Mouse (Mus musculus): Measurements from ENCODE around the gene 4930519G04Rik. TPM values are rescaled to one million over a fixed set of nuclear protein-coding genes. Genes with fewer than 3 reads are reported as not detected.

4930519G04Rik gene
- polyA plus RNA-seq (2014; fragmentation: Illumina TruSeq; extraction: RNeasy Lipid Tissue Mini Kit (QIAGEN cat#74804); ENCODE audit: low read depth, low replicate concordance): not detected

GRCm38 (mm10) chr5:114853364-114853763 lies at the start of gene 4930519G04Rik:
Gene 4930519G04Rik (plus strand): TSS chr5:114853664.

DNA sequence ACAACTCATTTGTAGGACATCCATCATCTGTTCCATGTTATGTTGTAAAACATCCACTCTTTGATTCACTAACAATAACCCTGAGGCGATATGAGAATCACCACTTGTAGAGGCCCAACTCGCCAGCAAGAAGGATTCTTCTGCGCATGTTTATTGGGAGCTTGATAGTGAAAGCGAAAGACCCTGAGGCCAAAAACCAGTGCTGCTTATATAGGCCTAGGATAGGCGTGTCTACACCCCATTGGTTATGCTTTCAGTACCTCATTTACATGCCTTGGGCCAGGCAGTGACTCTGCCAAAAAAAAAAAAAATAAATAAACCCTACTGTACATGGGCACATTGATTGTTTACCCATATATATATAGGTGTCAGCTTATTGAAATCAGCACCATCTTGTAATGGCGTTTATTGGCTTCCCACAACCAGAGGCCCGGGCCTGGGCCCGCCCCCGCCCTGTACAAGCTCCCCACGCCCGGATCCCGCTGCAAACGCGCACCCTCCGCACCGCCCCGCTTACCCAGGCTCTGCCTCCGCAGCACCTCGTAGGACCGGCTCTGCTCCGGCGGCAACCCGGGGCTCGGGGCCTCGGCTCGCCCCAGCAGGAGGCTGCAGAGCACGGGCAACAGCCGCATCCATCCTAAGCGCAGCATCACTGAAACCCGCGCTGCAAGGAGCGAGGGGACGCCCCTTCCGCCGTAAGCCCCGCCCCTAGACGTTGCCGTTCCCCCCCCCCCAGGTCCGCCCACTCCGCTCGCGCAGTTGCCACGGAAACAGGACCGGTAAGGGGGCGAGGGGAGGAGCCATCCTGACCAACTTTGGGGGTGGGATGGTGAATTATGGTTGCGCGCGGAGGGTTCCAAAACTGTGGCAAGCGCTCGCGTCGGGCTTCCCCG lies 30.4 kb upstream of the 4930519G04Rik start, which contains the start of gene 1500011B03Rik:
1500011B03Rik (minus strand) TSS at position 673 of the 893 bp plus-strand sequence.

DNA sequence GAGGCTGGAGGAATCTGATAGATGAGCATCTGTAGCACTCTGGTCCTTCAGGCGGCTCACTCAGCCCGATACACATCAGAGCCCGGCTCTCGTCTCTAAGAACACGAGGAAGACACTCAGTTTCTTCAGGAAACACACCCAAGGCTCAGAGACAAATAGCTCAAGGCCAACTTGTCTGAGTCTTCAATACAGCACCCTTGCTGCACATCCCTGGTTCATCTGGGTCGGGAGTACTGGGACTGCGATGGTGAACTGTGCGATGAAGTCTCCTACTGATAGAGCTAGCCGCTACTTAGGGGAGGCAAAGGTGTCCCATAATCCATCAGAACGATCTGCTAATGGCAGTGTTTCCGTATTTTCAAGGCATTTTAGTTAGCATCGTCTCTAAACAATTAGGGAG lies 5.1 kb downstream of the 4930519G04Rik start, which contains the start of gene Gm9936:
Gm9936 (minus strand) TSS at position 101 of the 400 bp plus-strand sequence.

DNA sequence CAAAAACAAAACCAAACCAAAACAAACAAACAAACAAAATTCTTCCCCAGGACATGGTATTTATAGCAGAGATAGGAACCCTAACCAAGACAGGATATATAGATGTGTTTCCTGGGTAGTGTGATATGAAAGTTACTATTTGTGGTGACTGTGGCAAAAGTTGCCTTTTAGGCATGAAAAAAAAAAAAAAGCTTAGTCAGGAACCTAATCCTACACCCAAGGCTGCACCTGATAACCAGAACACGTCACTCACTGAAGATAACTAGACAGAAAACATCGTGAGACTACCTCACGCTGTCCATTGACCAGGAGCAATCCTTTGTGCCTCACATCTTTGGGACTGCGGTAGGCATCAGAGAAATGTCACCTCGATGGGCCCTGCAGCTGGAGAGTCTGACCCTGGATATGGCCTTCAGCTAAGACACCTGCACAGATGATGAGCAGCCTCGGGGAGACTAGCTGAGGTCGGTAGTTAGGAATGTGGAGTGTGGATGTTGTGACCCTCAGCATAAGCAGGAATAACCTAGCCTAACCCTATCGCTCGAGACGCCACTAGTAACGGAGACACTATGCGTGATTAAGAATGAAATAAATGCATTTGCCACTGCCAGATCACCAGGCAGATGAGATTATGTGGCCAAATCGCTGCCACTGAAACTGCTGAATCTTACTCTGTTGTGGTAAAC lies 43.4 kb downstream of the 4930519G04Rik start, which contains the start of gene Oasl2:
Oasl2 (plus strand) TSS at position 249 of the 686 bp plus-strand sequence.

GRCm38 (mm10) chr5:114922998-114923473 lies 69.6 kb downstream of the 4930519G04Rik start, which contains the start of gene Oasl1:
Gene Oasl1 (plus strand): TSS chr5:114923240.

Other genes starting within 250 kb of the 4930519G04Rik start
- not detected for gene Trpv4, start 195.2 kb upstream of the 4930519G04Rik start, polyA plus RNA-seq (2014; fragmentation: Illumina TruSeq; extraction: RNeasy Lipid Tissue Mini Kit (QIAGEN cat#74804); ENCODE audit: low read depth, low replicate concordance)
- 30.6 TPM for gene Gltp, start 162.7 kb upstream of the 4930519G04Rik start, polyA plus RNA-seq (2014; fragmentation: Illumina TruSeq; extraction: RNeasy Lipid Tissue Mini Kit (QIAGEN cat#74804); ENCODE audit: low read depth, low replicate concordance)
- 0.82 TPM for gene Tchp, start 145.9 kb upstream of the 4930519G04Rik start, polyA plus RNA-seq (2014; fragmentation: Illumina TruSeq; extraction: RNeasy Lipid Tissue Mini Kit (QIAGEN cat#74804); ENCODE audit: low read depth, low replicate concordance)
- 46.3 TPM for gene Ankrd13a, start 79.0 kb upstream of the 4930519G04Rik start, polyA plus RNA-seq (2014; fragmentation: Illumina TruSeq; extraction: RNeasy Lipid Tissue Mini Kit (QIAGEN cat#74804); ENCODE audit: low read depth, low replicate concordance)
- gene Git2, start 78.1 kb upstream of the 4930519G04Rik start, polyA plus RNA-seq (2014; fragmentation: Illumina TruSeq; extraction: RNeasy Lipid Tissue Mini Kit (QIAGEN cat#74804); ENCODE audit: low read depth, low replicate concordance): 19.1 TPM
- 49.1 TPM for gene 1500011B03Rik, start 30.2 kb upstream of the 4930519G04Rik start, polyA plus RNA-seq (2014; fragmentation: Illumina TruSeq; extraction: RNeasy Lipid Tissue Mini Kit (QIAGEN cat#74804); ENCODE audit: low read depth, low replicate concordance)
- not detected for gene Gm9936, start 5.0 kb downstream of the 4930519G04Rik start, polyA plus RNA-seq (2014; fragmentation: Illumina TruSeq; extraction: RNeasy Lipid Tissue Mini Kit (QIAGEN cat#74804); ENCODE audit: low read depth, low replicate concordance)
- gene Oasl2, start 43.3 kb downstream of the 4930519G04Rik start, polyA plus RNA-seq (2014; fragmentation: Illumina TruSeq; extraction: RNeasy Lipid Tissue Mini Kit (QIAGEN cat#74804); ENCODE audit: low read depth, low replicate concordance): 34.3 TPM
- not detected for gene Oasl1, start 69.6 kb downstream of the 4930519G04Rik start, polyA plus RNA-seq (2014; fragmentation: Illumina TruSeq; extraction: RNeasy Lipid Tissue Mini Kit (QIAGEN cat#74804); ENCODE audit: low read depth, low replicate concordance)
- 1.5 TPM for gene 2210016L21Rik, start 88.5 kb downstream of the 4930519G04Rik start, polyA plus RNA-seq (2014; fragmentation: Illumina TruSeq; extraction: RNeasy Lipid Tissue Mini Kit (QIAGEN cat#74804); ENCODE audit: low read depth, low replicate concordance)
- gene Hnf1a, start 117.4 kb downstream of the 4930519G04Rik start, polyA plus RNA-seq (2014; fragmentation: Illumina TruSeq; extraction: RNeasy Lipid Tissue Mini Kit (QIAGEN cat#74804); ENCODE audit: low read depth, low replicate concordance): not detected
- 59.7 TPM for gene Sppl3, start 157.5 kb downstream of the 4930519G04Rik start, polyA plus RNA-seq (2014; fragmentation: Illumina TruSeq; extraction: RNeasy Lipid Tissue Mini Kit (QIAGEN cat#74804); ENCODE audit: low read depth, low replicate concordance)
- gene Gm10401, start 244.6 kb downstream of the 4930519G04Rik start, polyA plus RNA-seq (2014; fragmentation: Illumina TruSeq; extraction: RNeasy Lipid Tissue Mini Kit (QIAGEN cat#74804); ENCODE audit: low read depth, low replicate concordance): not detected

Data from adrenal gland, adult 10 weeks (tissue).